Mouse (Mus musculus) midbrain, postnatal 0 days (tissue): ENCODE results near the gene Dtnb. TPM values are rescaled to one million over a fixed set of nuclear protein-coding genes. Genes with fewer than 3 reads are reported as not detected.

Source experiments
- ATAC-seq: fragments of 200-750 bp; cut with Nextera tagmentation; 2 replicates; pipeline ENCODE4 v1.8.0; 2017; ENCODE audit warnings: moderate number of reproducible peaks, mild to moderate bottlenecking, moderate TSS enrichment, moderate library complexity; ENCODE audit not compliant: low FRiP score
- DNase-seq: peaks from one replicate; pipeline ENCODE4 v3.0.0-alpha.2; 2015; ENCODE audit warnings: low spot score
- H3K27ac ChIP-seq: fragments of 300-500 bp; sonication (generic); 2 replicates; pipeline ENCODE4 v1.5.1; 2014; ENCODE audit warnings: low read depth, mild to moderate bottlenecking, low read length, mixed read lengths
- H3K27me3 ChIP-seq: fragments of 300-500 bp; sonication (generic); 2 replicates; pipeline ENCODE4 v1.6.1; 2014; ENCODE audit warnings: low read length, control low read depth, mixed read lengths; ENCODE audit not compliant: insufficient read depth
- H3K36me3 ChIP-seq: fragments of 300-500 bp; sonication (generic); 2 replicates; pipeline ENCODE4 v1.6.1; 2014; ENCODE audit warnings: low read length, control low read depth, mixed read lengths; ENCODE audit not compliant: insufficient read depth
- H3K4me1 ChIP-seq: fragments of 300-500 bp; sonication (generic); 2 replicates; pipeline ENCODE4 v1.6.1; 2014; ENCODE audit warnings: mild to moderate bottlenecking, control low read depth, antibody characterized with exemption, low read length, mixed read lengths; ENCODE audit not compliant: insufficient read depth
- H3K4me2 ChIP-seq: fragments of 300-500 bp; sonication (generic); 2 replicates; pipeline ENCODE4 v1.6.1; 2014; ENCODE audit warnings: low read depth, mild to moderate bottlenecking, low read length, mixed read lengths; ENCODE audit not compliant: poor library complexity, severe bottlenecking
- H3K4me3 ChIP-seq: fragments of 300-500 bp; sonication (generic); 2 replicates; pipeline ENCODE4 v1.5.1; 2014; ENCODE audit warnings: low read depth, mild to moderate bottlenecking, low read length, moderate library complexity
- H3K9ac ChIP-seq: fragments of 300-500 bp; sonication (generic); replicated peaks from 2 replicates; pipeline ENCODE4 v1.6.1; 2014; ENCODE audit warnings: mild to moderate bottlenecking, low read length, moderate library complexity, mixed read lengths; ENCODE audit not compliant: poor library complexity, severe bottlenecking
- H3K9me3 ChIP-seq: fragments of 300-500 bp; sonication (generic); 2 replicates; pipeline ENCODE4 v1.6.1; 2016; ENCODE audit warnings: low read length, control low read depth
- CTCF ChIP-seq: IDR thresholded peaks from 2 replicates; pipeline ENCODE4 v1.5.1; 2016; ENCODE audit warnings: antibody characterized with exemption, mild to moderate bottlenecking
- WGBS: fragments of 180-500 bp; shearing (Covaris S2); extraction: QIAGEN DNeasy Blood & Tissue Kit; methylation state at CpG from one replicate; pipeline ENCODE4 v1.1.7; 2014; 5-methylcytosine and 5-hydroxymethylcytosine counted together
- polyA plus RNA-seq: library from polyadenylated mRNA; unstranded; fragments of >200 nt; fragmentation: Nextera tagmentation; extraction: Ambion mirVana; gene quantifications from 2 replicates; pipeline ENCODE4 v1.2.1, GENCODE M21; 2015
- total RNA-seq: library from RNA; depleted of rRNA; stranded (reverse); fragments of >200 nt; gene quantifications from 2 replicates; pipeline ENCODE4 v1.2.3, GENCODE M21; 2014

Dtnb gene
- total and polyA plus RNA-seq, 2 experiments from 2014 or later, result 52.0 to 57.3 TPM

DNA sequence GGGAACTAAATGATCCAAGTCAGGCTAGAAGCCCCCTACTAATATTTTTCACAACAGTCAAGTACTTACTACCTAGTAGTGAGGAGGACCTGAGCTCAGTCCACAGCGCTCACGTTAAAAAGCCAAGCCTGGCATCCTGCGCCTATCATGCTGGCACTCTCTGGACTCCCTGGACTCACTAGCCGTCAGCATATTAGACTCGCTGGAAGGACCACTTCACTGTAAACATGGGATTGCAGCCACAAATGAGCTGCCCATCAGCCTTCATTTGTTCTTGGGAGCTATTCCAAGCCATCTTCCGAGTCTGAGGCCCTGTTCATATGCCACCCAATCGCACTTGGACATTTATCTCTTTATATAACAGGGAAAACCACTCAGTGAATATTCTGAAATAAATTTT, 31.3 kb upstream of the Dtnb start:
- TF ChIP-seq CTCF, result no peak
- Histone ChIP-seq H3K4me1 (no peaks in the 10 kb centered on the region), H3K9ac (no peak overlapping the region), H3K27ac (no peak overlapping the region), H3K4me3 (no peak overlapping the region), H3K9me3 (no peaks in the 10 kb centered on the region), H3K4me2 (no peak overlapping the region), H3K36me3 (no peaks in the 10 kb centered on the region), H3K27me3 (no peaks in the 10 kb centered on the region)
- DNase-seq (no peak), ATAC-seq (no peak)
- 92% methylated on average over 7 of the region's 7 CpGs for WGBS

DNA sequence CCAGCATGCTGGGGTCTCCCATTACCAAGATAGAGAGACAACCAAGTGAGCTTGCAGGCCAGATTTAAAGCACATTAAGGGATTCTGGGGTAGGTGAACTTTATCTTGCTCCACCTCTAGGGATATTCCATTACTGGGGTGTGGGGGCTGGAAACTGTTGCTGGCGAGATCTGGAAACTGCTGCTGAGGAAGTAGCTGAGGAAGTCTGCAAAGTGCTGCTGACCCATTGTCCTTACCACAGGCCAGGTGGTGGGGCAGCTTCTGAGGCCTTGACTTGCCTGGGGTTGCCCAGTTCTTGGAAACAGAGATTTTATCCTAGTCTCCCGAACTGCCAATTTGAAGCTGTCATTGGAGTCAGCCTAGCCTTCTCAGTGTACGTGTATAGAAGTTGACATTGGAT, 26.7 kb upstream of the Dtnb start:
- no peaks in the 10 kb centered on the region for H3K4me1 ChIP-seq
- no peak overlapping the region for H3K4me2 ChIP-seq
- no peaks in the 10 kb centered on the region for H3K36me3 ChIP-seq
- WGBS, result 82% methylated on average over 3 of the region's 3 CpGs
- no peak overlapping the region for H3K27ac ChIP-seq
- ATAC-seq, result no peak
- no peak overlapping the region for H3K9ac ChIP-seq
- H3K27me3 ChIP-seq, result no peaks in the 10 kb centered on the region
- TF ChIP-seq CTCF, result no peak
- H3K9me3 ChIP-seq, result no peaks in the 10 kb centered on the region
- DNase-seq, result no peak
- H3K4me3 ChIP-seq, result no peak overlapping the region

DNA sequence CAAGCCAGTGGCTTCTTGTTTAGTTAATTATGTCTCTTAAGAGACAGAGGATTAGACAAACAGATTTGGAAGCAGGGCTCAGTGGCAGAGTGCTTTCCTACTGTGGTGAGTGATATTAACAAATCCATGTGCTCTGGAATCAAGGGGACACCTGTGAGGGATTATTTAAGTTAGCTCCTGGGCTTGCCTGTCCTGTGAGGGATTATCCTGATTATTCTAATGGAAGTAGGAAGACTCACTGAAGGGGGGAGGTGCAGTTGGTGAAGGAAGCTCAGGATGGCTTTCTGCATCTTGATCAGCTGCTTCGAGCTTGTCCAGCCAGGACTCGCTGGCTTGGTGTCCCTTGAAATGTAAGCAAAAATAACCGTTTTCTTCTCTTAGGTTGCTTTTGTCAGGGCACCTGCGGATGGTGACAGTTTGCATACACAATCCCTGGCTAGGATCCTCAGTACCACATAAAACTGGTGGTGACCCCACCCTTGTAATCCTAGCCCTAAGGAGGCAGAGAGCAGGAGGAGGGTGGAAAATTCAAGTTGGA, 26.0 kb upstream of the Dtnb start:
- H3K36me3 ChIP-seq, result no peaks in the 10 kb centered on the region
- no peaks in the 10 kb centered on the region for H3K9me3 ChIP-seq
- H3K27me3 ChIP-seq, result no peaks in the 10 kb centered on the region
- H3K4me2 ChIP-seq, result no peak overlapping the region
- no peak overlapping the region for H3K27ac ChIP-seq
- no peaks in the 10 kb centered on the region for H3K4me1 ChIP-seq
- no peak overlapping the region for H3K9ac ChIP-seq
- H3K4me3 ChIP-seq, result no peak overlapping the region
- DNase-seq (no peak), ATAC-seq (no peak)
- WGBS, result 16% methylated on average over 4 of the region's 4 CpGs
- no peak for TF ChIP-seq CTCF

DNA sequence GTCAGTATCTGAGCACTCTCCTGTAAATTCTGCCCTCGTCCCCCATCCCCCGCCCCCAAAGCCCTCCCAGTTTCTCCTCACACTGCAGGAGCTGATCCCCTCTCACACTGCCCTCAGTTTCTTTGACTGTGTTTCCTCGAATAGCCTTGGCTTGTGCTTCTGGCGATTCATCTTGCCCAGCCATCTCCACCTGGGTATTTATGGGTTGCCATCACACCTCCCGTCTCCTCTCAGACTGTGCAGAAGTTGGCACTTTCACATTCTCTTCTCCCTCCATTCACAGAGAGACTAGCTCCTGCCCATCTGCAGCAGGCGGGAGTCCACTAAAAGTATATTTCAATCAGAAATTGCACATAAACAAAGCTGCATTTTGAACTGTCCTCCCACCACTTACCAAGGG, 25.4 kb upstream of the Dtnb start:
- no peak for ATAC-seq
- H3K36me3 ChIP-seq, result no peaks in the 10 kb centered on the region
- no peak for DNase-seq
- no peaks in the 10 kb centered on the region for H3K27me3 ChIP-seq
- no peak for TF ChIP-seq CTCF
- no peak overlapping the region for H3K4me2 ChIP-seq
- no peak overlapping the region for H3K4me3 ChIP-seq
- H3K9me3 ChIP-seq, result no peaks in the 10 kb centered on the region
- no peak overlapping the region for H3K27ac ChIP-seq
- no peaks in the 10 kb centered on the region for H3K4me1 ChIP-seq
- no peak overlapping the region for H3K9ac ChIP-seq
- WGBS, result 41% methylated on average over 6 of the region's 6 CpGs

DNA sequence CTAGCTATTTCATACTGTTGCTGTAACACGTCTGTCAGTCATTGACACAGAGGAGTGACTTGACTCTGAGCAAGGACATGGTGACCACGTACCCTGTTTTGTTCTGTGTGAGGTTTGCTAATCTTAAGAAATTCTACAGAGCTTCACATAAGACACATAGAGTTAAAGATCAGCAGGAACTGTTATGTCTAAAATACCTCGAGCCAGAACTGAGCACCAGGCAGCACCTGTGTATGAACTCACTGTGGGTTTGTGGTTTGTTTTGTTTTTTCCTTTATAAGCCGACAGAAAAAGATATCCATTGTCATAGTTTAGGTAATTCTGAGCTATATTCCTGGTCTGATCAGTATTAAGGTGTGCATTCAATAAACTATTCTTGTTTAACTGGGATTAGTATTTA, 24.7 kb upstream of the Dtnb start:
- no peak overlapping the region for H3K27ac ChIP-seq
- no peak overlapping the region for H3K4me2 ChIP-seq
- H3K9ac ChIP-seq, result no peak overlapping the region
- H3K4me3 ChIP-seq, result no peak overlapping the region
- no peak for TF ChIP-seq CTCF
- ATAC-seq (no peak), DNase-seq (no peak)
- no peaks in the 10 kb centered on the region for H3K4me1 ChIP-seq
- no peaks in the 10 kb centered on the region for H3K27me3 ChIP-seq
- 62% methylated on average over 4 of the region's 4 CpGs for WGBS
- H3K36me3 ChIP-seq, result no peaks in the 10 kb centered on the region
- H3K9me3 ChIP-seq, result no peaks in the 10 kb centered on the region

DNA sequence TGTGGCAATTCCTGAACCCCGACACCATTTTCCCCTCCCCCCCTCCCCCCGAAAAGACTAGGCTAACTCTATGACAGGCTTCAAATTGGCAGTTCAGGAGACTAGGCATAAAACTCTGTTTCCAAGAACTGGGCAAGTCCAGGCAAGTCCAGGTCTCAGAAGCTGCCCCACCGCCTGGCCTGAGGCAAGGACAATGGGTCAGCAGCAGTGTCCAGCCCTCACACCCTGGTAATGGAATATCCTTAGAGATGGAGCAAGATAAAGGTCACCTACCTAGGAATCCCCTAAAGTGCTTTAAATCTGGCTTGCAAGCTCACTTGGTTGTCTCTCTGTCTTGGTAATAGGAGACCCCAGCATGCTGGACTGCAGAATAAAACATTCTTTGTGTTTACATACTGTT, 24.3 kb upstream of the Dtnb start:
- no peaks in the 10 kb centered on the region for H3K36me3 ChIP-seq
- no peaks in the 10 kb centered on the region for H3K27me3 ChIP-seq
- no peak overlapping the region for H3K27ac ChIP-seq
- H3K4me1 ChIP-seq, result no peaks in the 10 kb centered on the region
- no peaks in the 10 kb centered on the region for H3K9me3 ChIP-seq
- no peak overlapping the region for H3K9ac ChIP-seq
- no peak for ATAC-seq
- DNase-seq, result no peak
- 56% methylated on average over 3 of the region's 3 CpGs for WGBS
- no peak for TF ChIP-seq CTCF
- H3K4me3 ChIP-seq, result no peak overlapping the region
- H3K4me2 ChIP-seq, result no peak overlapping the region
